Mouse (Mus musculus) ES-E14 (cell line): ENCODE measurements around the gene Pappa2. TPM values are rescaled to one million over a fixed set of nuclear protein-coding genes. Genes with fewer than 3 reads are reported as not detected.

Source experiments
- DNase-seq: peaks from one replicate; pipeline ENCODE4 v3.0.0-alpha.2; 2013; ENCODE audit warnings: low read depth, low spot score
- H3K27ac ChIP-seq: 2 replicates; pipeline ENCODE4 v1.5.1; 2012; ENCODE audit warnings: low read depth, mild to moderate bottlenecking, low read length, moderate library complexity, mixed read lengths; ENCODE audit not compliant: poor library complexity, insufficient read depth, severe bottlenecking
- H3K36me3 ChIP-seq: 2 replicates; pipeline ENCODE4 v1.6.1; 2012; ENCODE audit warnings: mild to moderate bottlenecking, low read length, moderate library complexity, mixed read lengths; ENCODE audit not compliant: control insufficient read depth, poor library complexity, insufficient read depth, severe bottlenecking
- H3K4me1 ChIP-seq, 2 experiments: fragments of 150-350 bp in 1 of 2; sonication (generic) in 1 of 2; 2 replicates each; pipeline ENCODE4 v1.6.1; 2012; ENCODE audit warnings: low read length in 2 of 2, mild to moderate bottlenecking in 1 of 2, mixed read lengths in 1 of 2; ENCODE audit not compliant: control insufficient read depth in 2 of 2, insufficient read depth in 2 of 2, poor library complexity in 1 of 2
- H3K4me3 ChIP-seq, 2 experiments: fragments of 150-350 bp in 1 of 2; sonication (generic) in 1 of 2; 2 replicates each; pipeline ENCODE4 v1.5.1; 2012; ENCODE audit warnings: low read length in 2 of 2, low read depth in 1 of 2, mild to moderate bottlenecking in 1 of 2, mixed read lengths in 1 of 2; ENCODE audit not compliant: insufficient read depth in 1 of 2, poor library complexity in 1 of 2, severe bottlenecking in 1 of 2
- H3K9ac ChIP-seq: 2 replicates; pipeline ENCODE4 v1.6.1; 2012; ENCODE audit warnings: low read depth, mild to moderate bottlenecking, low read length, mixed read lengths; ENCODE audit not compliant: poor library complexity, insufficient read depth, severe bottlenecking
- H3K9me3 ChIP-seq: fragments of 150-350 bp; sonication (generic); 2 replicates; pipeline ENCODE4 v1.6.1; 2012; ENCODE audit warnings: low read depth, mild to moderate bottlenecking, low read length; ENCODE audit not compliant: control insufficient read depth, insufficient read depth
- CHD2 ChIP-seq: IDR thresholded peaks from 2 replicates; pipeline ENCODE4 v1.6.1; 2014; ENCODE audit warnings: mild to moderate bottlenecking, low read depth, low read length, inconsistent platforms
- HCFC1 ChIP-seq: IDR thresholded peaks from 2 replicates; pipeline ENCODE4 v1.6.1; 2012; ENCODE audit warnings: low read length, inconsistent platforms, borderline replicate concordance; ENCODE audit not compliant: insufficient read depth
- MAFK ChIP-seq: IDR thresholded peaks from 2 replicates; pipeline ENCODE4 v1.6.1; 2014; ENCODE audit warnings: mild to moderate bottlenecking, low read depth, low read length, inconsistent platforms; ENCODE audit not compliant: insufficient read depth
- ZC3H11A ChIP-seq: IDR thresholded peaks from 2 replicates; pipeline ENCODE4 v1.6.1; 2012; ENCODE audit warnings: low read depth, mild to moderate bottlenecking, inconsistent platforms, low read length, borderline replicate concordance
- ZNF384 ChIP-seq: IDR thresholded peaks from 2 replicates; pipeline ENCODE4 v1.6.1; 2012; ENCODE audit warnings: low read depth, low read length, inconsistent platforms
- in situ Hi-C, 2 experiments: fragments of 600-800 bp; cut with MboI; formaldehyde crosslinking; loops; one replicate each; pipeline ENCODE4 v1.15.1; 2025; ENCODE audit warnings: low sequenced_read_pairs in 2 of 2, inconsistent platforms in 1 of 2; ENCODE audit not compliant: unreplicated experiment in 2 of 2
- total RNA-seq: library from RNA; depleted of rRNA; stranded (reverse); fragments of 300-350 nt; gene quantifications from 2 replicates; pipeline ENCODE4 v1.2.3, GENCODE M21; 2012

Pappa2 gene
- total RNA-seq, 1 experiment: not detected

DNA sequence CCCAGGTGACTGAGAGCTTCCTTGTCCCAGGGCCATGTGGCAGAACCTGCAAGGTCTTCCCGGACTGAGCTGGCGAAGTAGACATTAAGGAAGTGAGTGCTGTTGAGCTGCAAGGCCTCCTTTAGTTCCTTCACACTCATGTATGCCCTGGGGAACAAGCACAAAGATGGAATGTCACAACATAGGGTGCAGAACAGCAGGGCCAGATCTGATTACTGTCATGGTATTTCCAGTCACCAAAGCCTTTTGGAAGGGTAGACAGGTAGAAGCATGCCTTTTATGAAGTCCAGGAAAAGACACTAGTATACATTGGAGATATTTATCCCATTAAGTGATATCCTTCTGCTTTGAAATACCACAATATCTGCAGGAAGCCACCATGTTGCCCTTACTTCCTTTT lies 108.9 kb downstream of the Pappa2 start:
- in situ Hi-C loops: no loop called here
- H3K36me3 ChIP-seq: no peaks in the 10 kb centered on the region
- no peak overlapping the region for H3K27ac ChIP-seq
- DNase-seq: no peak
- H3K4me3 ChIP-seq: no peak overlapping the region
- no peaks in the 10 kb centered on the region for H3K4me1 ChIP-seq
- TF ChIP-seq ZC3H11A (no peak), CHD2 (no peak), HCFC1 (no peak), ZNF384 (no peak)
- H3K9me3 ChIP-seq: no peaks in the 10 kb centered on the region
- no peak overlapping the region for H3K9ac ChIP-seq

DNA sequence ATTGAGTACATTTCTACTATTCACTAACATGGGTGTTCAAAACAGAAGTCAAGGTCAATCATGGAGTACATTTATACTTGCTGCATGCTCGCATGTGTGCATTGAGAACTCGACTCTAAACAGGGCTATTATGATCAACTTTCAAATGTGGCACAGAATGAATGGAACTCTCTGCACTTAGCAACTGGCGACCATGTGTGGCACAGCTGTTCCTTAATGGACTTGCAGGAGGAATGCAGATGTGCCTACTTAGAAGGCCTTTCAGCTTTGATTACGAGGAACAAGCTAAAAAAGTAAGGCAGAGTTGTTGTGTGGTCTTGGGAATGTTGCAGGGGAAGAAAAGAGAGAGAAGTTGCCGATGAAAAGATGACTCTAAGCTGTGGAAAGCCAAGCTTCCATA lies 120.1 kb downstream of the Pappa2 start:
- Histone ChIP-seq H3K4me3 (no peak overlapping the region), H3K4me1 (no peaks in the 10 kb centered on the region), H3K36me3 (no peaks in the 10 kb centered on the region), H3K27ac (no peak overlapping the region), H3K9ac (no peak overlapping the region), H3K9me3 (no peaks in the 10 kb centered on the region)
- TF ChIP-seq ZNF384: no peak
- DNase-seq: no peak
- in situ Hi-C loops: no loop called here

DNA sequence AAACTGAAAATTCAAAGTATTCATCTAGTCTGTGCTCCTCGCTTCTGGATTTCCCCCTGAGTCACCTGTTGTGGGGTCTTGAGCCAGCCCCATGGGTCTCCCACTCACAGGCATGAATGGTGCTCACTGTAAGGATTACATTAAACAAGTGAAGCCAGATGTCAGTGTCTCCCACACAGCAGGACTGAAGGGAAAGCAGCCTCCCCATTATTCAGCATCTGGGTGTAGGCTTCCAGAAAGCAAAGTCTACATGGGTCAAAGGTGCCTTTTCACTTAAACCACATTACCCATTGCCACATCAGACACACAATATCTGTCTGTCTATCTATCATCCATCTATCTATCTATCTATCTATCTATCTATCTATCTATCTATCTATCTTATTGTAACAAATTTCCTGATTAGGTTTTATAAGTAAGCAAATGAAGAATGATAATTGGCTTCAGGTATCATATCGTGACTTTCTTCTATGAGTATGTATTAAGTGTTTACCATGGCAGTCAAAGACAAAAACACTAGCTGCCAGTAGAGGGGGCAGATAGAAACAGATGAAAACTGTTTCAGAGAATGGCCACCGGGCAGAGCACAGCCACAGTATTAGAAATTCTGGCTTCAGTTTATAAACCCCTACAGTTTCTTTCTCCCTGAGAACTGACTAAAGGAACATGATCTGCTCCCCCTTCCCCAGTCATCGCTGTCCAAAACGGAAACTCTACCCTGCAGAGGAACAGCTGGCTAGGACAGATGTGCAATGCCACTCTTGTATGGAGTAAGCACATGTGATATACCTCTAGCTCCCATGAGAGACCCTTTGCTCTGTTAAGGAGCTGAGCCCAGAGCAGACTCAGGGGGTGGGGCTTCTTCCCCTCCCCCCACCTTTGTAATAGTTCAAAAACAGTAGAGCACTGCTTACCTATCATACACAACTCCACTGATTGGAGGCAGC lies 126.1 kb downstream of the Pappa2 start:
- Histone ChIP-seq H3K9ac (no peak overlapping the region), H3K36me3 (no peaks in the 10 kb centered on the region), H3K9me3 (no peaks in the 10 kb centered on the region), H3K4me1 (no peaks in the 10 kb centered on the region), H3K4me3 (no peak overlapping the region), H3K27ac (no peak overlapping the region)
- in situ Hi-C loops: no loop called here
- TF ChIP-seq MAFK (no peak), ZC3H11A (no peak), HCFC1 (no peak), CHD2 (no peak), ZNF384 (no peak)
- no peak for DNase-seq

DNA sequence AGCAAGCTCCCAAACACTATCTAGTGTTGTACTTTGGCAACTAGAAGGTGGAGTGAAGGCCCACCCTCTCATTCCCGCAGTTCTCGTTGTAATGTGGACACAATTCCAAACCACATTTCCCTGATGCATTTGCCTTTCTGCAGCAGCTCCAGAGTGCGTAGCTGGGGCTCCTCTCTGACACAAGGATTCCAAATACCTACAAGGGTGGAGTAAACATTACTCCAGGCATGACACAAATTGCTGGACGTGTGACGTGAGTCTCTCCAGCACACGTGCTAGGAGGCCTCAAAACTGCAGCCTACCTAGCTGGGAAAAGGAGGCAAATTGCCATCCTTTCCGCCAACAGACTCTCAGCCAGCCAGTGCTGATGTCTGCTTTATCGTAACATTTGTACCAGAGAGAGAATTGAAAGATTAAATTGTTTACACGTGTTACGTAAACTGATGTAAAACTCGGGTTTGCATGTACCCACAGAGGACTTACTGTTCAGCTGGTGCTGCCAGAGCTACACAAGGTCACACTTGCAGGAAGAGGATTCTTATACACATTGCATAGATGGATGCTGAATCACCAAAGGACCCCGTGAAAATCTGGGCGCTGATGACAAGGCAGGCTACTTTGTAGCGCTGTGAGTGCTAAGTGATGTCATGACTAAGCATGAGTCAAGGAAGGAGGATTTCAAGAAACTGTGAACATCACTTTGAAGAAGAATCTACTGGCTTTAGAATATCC lies 127.3 kb downstream of the Pappa2 start:
- Histone ChIP-seq H3K36me3 (no peaks in the 10 kb centered on the region), H3K27ac (no peak overlapping the region), H3K9me3 (no peaks in the 10 kb centered on the region), H3K4me1 (no peaks in the 10 kb centered on the region), H3K4me3 (no peak overlapping the region), H3K9ac (no peak overlapping the region)
- no peak for DNase-seq
- TF ChIP-seq HCFC1 (no peak), ZC3H11A (no peak), CHD2 (no peak), ZNF384 (no peak), MAFK (no peak)
- in situ Hi-C loops: no loop called here
